Mouse (Mus musculus) adrenal gland, postnatal 36 days (tissue): ENCODE data around the gene Olfr784. TPM values are rescaled to one million over a fixed set of nuclear protein-coding genes. Genes with fewer than 3 reads are reported as not detected.
"Not testable (repeated sequence)": the region's sequence is repeated elsewhere in the genome, so short reads cannot be mapped to it uniquely, and the experiment has no call there.

Experiments
- DNase-seq, 2 experiments: peaks; one replicate each; pipeline ENCODE4 v3.0.0; 2021; ENCODE audit warnings: mixed read lengths in 1 of 2
- long read RNA-seq, 2 experiments: library from polyadenylated mRNA; stranded (forward); transcript quantifications; one replicate each; pipeline ENCODE4 v2.0.0; 2021; ENCODE audit warnings: borderline sequencing depth in 2 of 2
- total RNA-seq, 2 experiments: library from RNA; stranded (reverse); gene quantifications; 2 replicates each; pipeline ENCODE4 v1.2.3; 2021

Gene Olfr784
- not detected for total RNA-seq
- long read RNA-seq, experiment 1, result 0 reads
- long read RNA-seq, experiment 2, result 0 reads

- DNase-seq, result no peak
Observed at GRCm38 (mm10) chr10:129383783-129384182, at the start of gene Olfr784. Olfr784 (plus strand) TSS chr10:129384083.

- no peak for DNase-seq
Observed at GRCm38 (mm10) chr10:129348550-129348949, 35.3 kb upstream of the Olfr784 start, which contains the start of gene Olfr782. Olfr782 (plus strand) TSS chr10:129348850.

GRCm38 (mm10) chr10:129352475-129352874 is 31.4 kb upstream of the Olfr784 start:
- not testable (repeated sequence) for DNase-seq

- DNase-seq, result not testable (repeated sequence)
Observed at GRCm38 (mm10) chr10:129356496-129356895, 27.4 kb upstream of the Olfr784 start.

GRCm38 (mm10) chr10:129357307-129357706 is 26.6 kb upstream of the Olfr784 start:
- no peak for DNase-seq

- DNase-seq, result not testable (repeated sequence)
Observed at GRCm38 (mm10) chr10:129374051-129374450, 9.8 kb upstream of the Olfr784 start.

GRCm38 (mm10) chr10:129400892-129401291 is 17.0 kb downstream of the Olfr784 start:
- no peak for DNase-seq

- no peak for DNase-seq
Observed at GRCm38 (mm10) chr10:129405126-129405525, 21.2 kb downstream of the Olfr784 start, which contains the start of gene Olfr785. Olfr785 (plus strand) TSS chr10:129405426.

GRCm38 (mm10) chr10:129427006-129427405 is 43.1 kb downstream of the Olfr784 start, which contains the start of gene Olfr786:
Olfr786 (plus strand) TSS chr10:129427306.
- DNase-seq, result no peak

Other genes with a start within 250 kb of the Olfr784 start
- not detected for gene Olfr770, start 245.1 kb upstream of the Olfr784 start, total RNA-seq
- gene Olfr771, start 219.3 kb upstream of the Olfr784 start, total RNA-seq, result not detected
- not detected for gene Olfr772, start 206.2 kb upstream of the Olfr784 start, total RNA-seq
- not detected for gene Olfr773, start 196.7 kb upstream of the Olfr784 start, total RNA-seq
- gene Olfr774, start 147.9 kb upstream of the Olfr784 start, total RNA-seq, result not detected
- not detected for gene Olfr775, start 135.7 kb upstream of the Olfr784 start, total RNA-seq
- not detected for gene Olfr776, start 125.0 kb upstream of the Olfr784 start, total RNA-seq
- gene Olfr777, start 112.6 kb upstream of the Olfr784 start, total RNA-seq, result not detected
- gene Olfr780, start 66.0 kb upstream of the Olfr784 start, total RNA-seq, result not detected
- not detected for gene Olfr781, start 55.2 kb upstream of the Olfr784 start, total RNA-seq
- gene Olfr782, start 35.2 kb upstream of the Olfr784 start, total RNA-seq, result not detected
- gene Olfr785, start 21.3 kb downstream of the Olfr784 start, total RNA-seq, result not detected
- not detected for gene Olfr786, start 43.2 kb downstream of the Olfr784 start, total RNA-seq
- gene Olfr787, start 77.8 kb downstream of the Olfr784 start, total RNA-seq, result not detected
- gene Olfr788, start 86.9 kb downstream of the Olfr784 start, total RNA-seq, result not detected
- gene Olfr789, start 100.7 kb downstream of the Olfr784 start, total RNA-seq, result not detected
- not detected for gene Olfr790, start 114.4 kb downstream of the Olfr784 start, total RNA-seq
- not detected for gene Olfr791, start 137.7 kb downstream of the Olfr784 start, total RNA-seq
- gene Olfr792, start 155.1 kb downstream of the Olfr784 start, total RNA-seq, result not detected
- gene Olfr794, start 183.6 kb downstream of the Olfr784 start, total RNA-seq, result not detected
- not detected for gene Olfr796, start 228.5 kb downstream of the Olfr784 start, total RNA-seq
- not detected for gene Olfr798, start 243.9 kb downstream of the Olfr784 start, total RNA-seq